Mouse (Mus musculus) MEL (cell line): ENCODE data around the gene Prmt1.

Source experiments
- CTCF ChIP-seq, 3 experiments: IDR thresholded peaks in 2 of 3; conservative IDR thresholded peaks in 1 of 3; 2 replicates each; pipeline ENCODE4 v1.5.1; 2011 to 2012; ENCODE audit warnings: low read length in 3 of 3, low read depth in 2 of 3, mild to moderate bottlenecking in 2 of 3, improper control_type of control experiment in 1 of 3, inconsistent platforms in 1 of 3, mixed read lengths in 1 of 3, moderate library complexity in 1 of 3; ENCODE audit not compliant: control insufficient read depth in 1 of 3, insufficient read depth in 1 of 3, poor library complexity in 1 of 3, severe bottlenecking in 1 of 3
- GATA1 ChIP-seq: IDR thresholded peaks from 2 replicates; pipeline ENCODE4 v1.6.1; 2011; ENCODE audit warnings: low read depth, low read length, improper control_type of control experiment

DNA sequence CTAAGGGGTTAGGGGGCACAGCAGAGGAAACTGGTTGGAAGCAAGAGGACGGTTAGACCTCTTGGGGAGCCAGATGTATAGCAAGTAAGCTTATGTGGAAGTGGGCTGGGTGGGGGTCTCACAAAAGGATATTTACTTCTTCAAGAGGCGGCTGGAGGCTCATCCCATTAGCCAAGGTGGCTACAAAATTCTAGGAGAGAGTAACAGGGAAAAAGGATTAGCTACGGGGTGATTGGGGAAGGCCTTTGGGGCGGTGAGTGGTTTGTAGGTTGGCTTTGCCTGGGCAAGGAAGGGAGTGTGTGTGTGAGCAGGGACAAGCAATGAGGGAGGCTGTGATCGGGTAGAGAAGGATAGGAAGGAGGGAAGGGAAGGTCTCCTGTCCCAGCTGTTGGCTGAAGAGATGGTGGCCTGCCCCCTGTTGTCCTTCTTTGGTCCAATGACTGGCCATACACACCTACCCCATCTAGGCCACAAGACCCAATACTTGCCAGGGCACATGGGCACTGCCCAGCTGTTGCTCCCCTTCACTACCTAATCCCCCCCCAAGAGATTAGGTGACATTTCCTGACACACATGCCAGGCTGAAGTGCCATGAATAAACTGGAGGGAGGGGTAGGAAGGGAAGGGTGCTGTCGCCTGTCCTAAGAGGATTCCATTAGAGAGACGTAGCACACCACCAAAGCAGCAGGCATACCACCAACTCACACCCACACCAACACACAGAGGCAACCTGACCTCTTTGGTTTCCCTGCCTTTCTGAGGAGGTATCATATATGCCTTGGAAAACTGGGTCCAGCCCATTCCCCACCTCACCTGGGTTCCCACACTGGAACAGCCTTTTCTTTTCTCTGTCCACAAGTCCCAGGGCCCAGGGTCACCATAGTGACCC lies 2.2 kb downstream of the Prmt1 start:
- TF ChIP-seq GATA1 (no peak), CTCF (IDR thresholded peaks at IDR 0.05 in 2 of 3, conservative IDR thresholded peaks at IDR 0.05 in 1 of 3; ENCODE audit: control insufficient read depth in 1 of 3, insufficient read depth in 1 of 3, low read depth in 2 of 3, low read length in 3 of 3, poor library complexity in 1 of 3, severe bottlenecking in 1 of 3) (no peak)
